Mouse (Mus musculus) myocyte (in vitro differentiated cells): Measurements from ENCODE around the gene Kremen1.

ENCODE experiments used
- E2F4 ChIP-seq: IDR thresholded peaks from one replicate; pipeline ENCODE4 v1.6.1; 2011; ENCODE audit warnings: mild to moderate bottlenecking, control low read depth, moderate library complexity; ENCODE audit not compliant: insufficient read depth
- MAX ChIP-seq: IDR thresholded peaks from one replicate; pipeline ENCODE4 v1.6.1; 2011; ENCODE audit warnings: low read depth, mild to moderate bottlenecking, control low read depth
- MYOG ChIP-seq, 3 experiments: IDR thresholded peaks; one replicate each; pipeline ENCODE4 v1.6.1; 2011; ENCODE audit warnings: control low read depth in 2 of 3, low read depth in 2 of 3, mild to moderate bottlenecking in 2 of 3; ENCODE audit not compliant: insufficient read length in 2 of 3, control insufficient read depth in 1 of 3, insufficient read depth in 1 of 3
- POLR2A ChIP-seq: IDR thresholded peaks from one replicate; pipeline ENCODE4 v1.6.1; 2011; ENCODE audit warnings: low read depth, mild to moderate bottlenecking, control low read depth, moderate library complexity; ENCODE audit not compliant: insufficient read length
- POLR2AphosphoS2 ChIP-seq: IDR thresholded peaks from one replicate; pipeline ENCODE4 v1.6.1; 2011; ENCODE audit warnings: low read depth, control low read depth; ENCODE audit not compliant: insufficient read length
- REST ChIP-seq: IDR thresholded peaks from one replicate; pipeline ENCODE4 v1.6.1; 2011; ENCODE audit warnings: mild to moderate bottlenecking, control low read depth, moderate library complexity; ENCODE audit not compliant: insufficient read depth, insufficient read length
- TCF3 ChIP-seq: IDR thresholded peaks from one replicate; pipeline ENCODE4 v1.6.1; 2011; ENCODE audit warnings: low read depth, control low read depth; ENCODE audit not compliant: insufficient read length
- USF1 ChIP-seq: IDR thresholded peaks from one replicate; pipeline ENCODE4 v1.6.1; 2011; ENCODE audit warnings: low read depth, mild to moderate bottlenecking, control low read depth, moderate library complexity

DNA sequence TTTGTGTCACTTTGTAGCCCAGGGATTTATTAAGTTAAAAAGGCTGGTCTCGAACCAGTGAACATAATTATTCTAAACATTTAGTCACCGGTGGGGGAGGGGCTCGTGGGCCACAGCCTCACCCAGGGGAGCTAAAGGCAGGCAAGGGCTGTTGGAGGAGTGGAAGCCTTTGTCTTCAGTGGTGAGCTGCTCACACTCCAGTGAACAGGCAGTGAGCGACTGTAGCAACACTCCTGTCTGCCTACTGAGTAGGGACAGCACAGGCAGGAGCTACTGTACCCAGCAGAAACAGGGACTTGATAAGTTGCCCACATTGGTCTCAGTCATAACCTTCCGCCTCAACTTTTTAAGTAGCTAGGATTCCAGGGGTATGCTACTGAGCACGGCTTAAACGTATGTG is 64.8 kb downstream of the Kremen1 start:
- TF ChIP-seq POLR2A (no peak), MYOG (IDR thresholded peaks at IDR 0.05; ENCODE audit: control insufficient read depth in 1 of 3, insufficient read depth in 1 of 3, insufficient read length in 2 of 3, low read depth in 2 of 3) (no peak), E2F4 (no peak), MAX (no peak), REST (no peak), USF1 (no peak), POLR2AphosphoS2 (no peak), TCF3 (no peak)
